Mouse (Mus musculus): ENCODE results near the gene Zfp445. TPM values are rescaled to one million over a fixed set of nuclear protein-coding genes. Genes with fewer than 3 reads are reported as not detected.

Gene Zfp445
- 28.2 and 66.0 TPM in 2 replicates for polyA plus RNA-seq (2014; fragmentation: Nextera tagmentation; extraction: Ambion mirVana)

DNA sequence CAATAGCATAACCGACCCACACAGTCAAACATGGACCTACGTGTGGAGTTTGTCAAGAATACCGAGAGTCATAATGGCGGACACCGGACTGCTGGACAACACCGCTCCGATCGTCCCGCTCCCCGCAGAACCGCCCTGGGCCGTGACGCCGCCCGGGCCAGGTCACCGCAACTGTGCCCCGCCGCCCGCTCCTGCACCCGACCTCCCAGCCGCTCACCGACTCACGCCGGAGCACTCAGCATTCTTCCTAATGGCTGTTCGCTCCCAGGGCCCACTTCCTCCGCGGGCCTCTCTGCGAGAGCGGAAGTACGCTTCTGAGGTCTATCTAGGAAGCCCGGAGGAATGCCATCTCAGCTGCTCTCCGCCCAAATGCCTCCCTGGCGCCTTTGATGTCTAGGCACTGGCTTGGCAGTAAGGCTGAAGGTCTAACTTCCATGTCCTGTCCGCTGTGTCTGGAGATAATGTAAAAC, at the start of gene Zfp445:
Gene Zfp445, minus strand, starts transcription at position 310 of the 470 bp plus-strand sequence.
- WGBS: 1% methylated on average over 34 of the region's 34 CpGs
- H3K4me2 ChIP-seq (replicated peaks; ENCODE audit: low read depth, low read length): peak within 1 kb of the TSS; percentile 62
- no peaks in the 10 kb centered on the region for H3K27me3 ChIP-seq (ENCODE audit: control insufficient read depth, insufficient read depth, low read length)
- H3K4me1 ChIP-seq (ENCODE audit: control insufficient read depth, insufficient read depth, low read length): peaks cover 7% of the 10 kb centered on the region
- peak within 1 kb of the TSS; percentile 89 for H3K4me3 ChIP-seq (ENCODE audit: low read length)
- peak within 1 kb of the TSS; percentile 85 for H3K9ac ChIP-seq (ENCODE audit: low read depth, low read length)
- peak; percentile 94 for ATAC-seq (ENCODE audit: low FRiP score, low TSS enrichment)
- peaks cover 17% of the 10 kb centered on the region for H3K36me3 ChIP-seq (ENCODE audit: control insufficient read depth, insufficient read depth, low read length)
- peak within 1 kb of the TSS; percentile 79 for H3K27ac ChIP-seq (ENCODE audit: low read depth, low read length)
- peaks cover 18% of the 10 kb centered on the region; the same call in 1 of the 2 replicates for H3K9me3 ChIP-seq (ENCODE audit: control insufficient read depth, low read length)

DNA sequence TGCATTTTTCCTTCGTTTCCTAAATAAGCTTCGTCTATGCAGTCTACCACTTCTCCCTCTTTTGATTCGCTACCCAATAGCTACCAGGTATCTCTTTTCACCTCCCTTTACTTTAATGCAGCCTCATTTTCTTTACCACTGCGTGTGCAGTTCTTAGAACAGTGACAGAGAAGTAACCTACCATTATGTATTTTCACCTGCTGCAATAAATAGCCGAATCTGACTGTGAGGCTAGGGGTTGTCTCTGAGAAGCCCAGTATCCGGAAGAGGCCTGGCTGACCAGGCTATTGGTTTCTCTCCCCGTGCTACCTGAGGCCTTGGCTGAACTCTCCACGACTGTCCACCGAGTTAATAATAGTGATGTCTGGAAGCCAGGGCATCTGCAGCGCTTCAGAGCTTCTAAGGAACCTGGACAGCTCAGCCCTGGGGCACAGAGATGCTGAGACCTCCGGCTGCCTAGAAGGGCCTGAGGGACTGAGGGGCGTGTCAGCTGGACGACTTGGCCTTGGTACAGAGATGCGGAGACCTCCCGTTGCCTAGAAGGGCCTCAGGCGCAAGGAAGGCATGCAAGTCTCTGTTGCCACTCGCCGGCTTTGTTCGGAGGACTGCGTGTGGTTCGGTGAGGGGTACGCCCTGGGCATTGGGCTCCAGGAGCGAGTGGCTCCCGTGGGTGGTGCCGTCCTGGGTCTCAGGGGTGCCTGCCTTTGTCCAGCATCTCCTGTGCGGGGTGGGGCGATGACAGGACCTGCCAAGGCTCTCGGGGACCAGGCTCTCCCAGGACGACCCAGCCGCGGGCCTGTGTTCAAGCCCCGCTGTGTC, 37.1 kb upstream of the Zfp445 start:
- Histone ChIP-seq H3K4me1 (ENCODE audit: control insufficient read depth, insufficient read depth, low read length) (no peaks in the 10 kb centered on the region), H3K4me2 (replicated peaks; ENCODE audit: low read depth, low read length) (peak overlapping the region; percentile 79), H3K9me3 (ENCODE audit: control insufficient read depth, low read length) (no peaks in the 10 kb centered on the region), H3K27ac (ENCODE audit: low read depth, low read length) (no peak overlapping the region), H3K36me3 (ENCODE audit: control insufficient read depth, insufficient read depth, low read length) (no peaks in the 10 kb centered on the region), H3K9ac (ENCODE audit: low read depth, low read length) (peak overlapping the region; percentile 73), H3K4me3 (ENCODE audit: low read length) (peak overlapping the region; percentile 66), H3K27me3 (ENCODE audit: control insufficient read depth, insufficient read depth, low read length) (no peaks in the 10 kb centered on the region)
- 12% methylated on average over 32 of the region's 32 CpGs for WGBS
- peak; percentile 100 for ATAC-seq (ENCODE audit: low FRiP score, low TSS enrichment)

DNA sequence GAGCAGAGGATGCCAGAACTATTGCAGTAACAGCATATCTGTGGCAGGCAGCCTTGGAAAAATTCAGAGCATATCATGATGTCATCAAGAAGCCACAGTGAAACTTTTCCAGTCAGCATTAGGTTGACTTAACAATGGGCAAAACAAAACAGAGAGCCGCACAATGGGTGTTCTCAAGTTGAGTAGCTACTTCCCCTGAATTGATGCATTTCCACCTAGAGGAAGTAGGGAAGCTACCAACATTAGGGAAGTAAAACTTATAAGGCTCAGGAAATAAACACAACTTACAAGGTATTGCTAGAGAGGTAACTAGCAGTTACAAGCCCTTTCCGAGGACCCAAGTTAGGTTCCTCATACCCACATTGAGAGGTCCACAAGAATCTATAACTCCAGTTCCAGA, 35.2 kb upstream of the Zfp445 start:
- Histone ChIP-seq H3K27me3 (ENCODE audit: control insufficient read depth, insufficient read depth, low read length) (no peaks in the 10 kb centered on the region), H3K4me2 (replicated peaks; ENCODE audit: low read depth, low read length) (no peak overlapping the region), H3K9ac (ENCODE audit: low read depth, low read length) (no peak overlapping the region), H3K9me3 (ENCODE audit: control insufficient read depth, low read length) (peaks cover 3% of the 10 kb centered on the region; the same call in 1 of the 2 replicates), H3K4me1 (ENCODE audit: control insufficient read depth, insufficient read depth, low read length) (no peaks in the 10 kb centered on the region), H3K36me3 (ENCODE audit: control insufficient read depth, insufficient read depth, low read length) (no peaks in the 10 kb centered on the region), H3K4me3 (ENCODE audit: low read length) (no peak overlapping the region), H3K27ac (ENCODE audit: low read depth, low read length) (no peak overlapping the region)
- 95% methylated on average over 2 of the region's 2 CpGs for WGBS
- ATAC-seq (ENCODE audit: low FRiP score, low TSS enrichment): no peak

DNA sequence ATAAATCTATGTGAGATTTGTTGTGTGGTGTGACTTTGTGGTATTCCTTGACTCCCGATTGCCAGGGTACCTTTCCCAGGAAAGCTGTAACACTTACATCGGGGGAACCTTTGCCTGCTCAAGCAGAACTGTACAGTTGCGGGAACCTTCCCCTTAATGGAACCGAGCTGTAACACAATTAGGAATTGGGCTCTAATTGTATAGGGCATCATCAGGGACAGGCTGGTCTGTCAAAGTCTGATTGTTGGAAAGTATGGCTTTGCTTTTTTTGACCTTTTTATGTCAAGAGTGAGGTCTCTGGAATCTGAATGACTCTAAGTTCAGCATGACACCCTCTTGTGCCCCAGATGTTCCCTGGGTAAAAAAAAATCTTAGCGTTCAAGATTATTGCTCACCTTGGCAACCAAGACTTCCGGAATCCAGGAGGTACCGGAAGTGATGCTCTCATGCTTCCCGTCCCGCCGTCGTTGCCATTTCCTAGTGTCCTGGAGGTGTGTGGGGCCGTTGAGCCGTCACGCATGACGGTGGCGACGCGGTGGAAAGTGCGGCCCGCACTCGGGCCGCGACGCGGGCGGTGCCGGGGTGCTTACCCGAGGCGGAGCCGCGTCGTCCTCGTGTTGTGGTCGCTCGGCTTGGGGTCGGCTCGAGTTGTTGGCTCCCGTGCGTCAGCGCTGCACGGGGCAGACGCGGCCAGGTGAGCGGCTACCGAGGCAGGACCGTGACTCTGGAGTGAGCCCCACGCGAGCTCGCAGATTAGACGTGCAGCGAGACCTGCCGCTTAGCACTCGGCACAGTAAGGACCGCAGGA, 20.8 kb upstream of the Zfp445 start:
- Histone ChIP-seq H3K27me3 (ENCODE audit: control insufficient read depth, insufficient read depth, low read length) (no peaks in the 10 kb centered on the region), H3K36me3 (ENCODE audit: control insufficient read depth, insufficient read depth, low read length) (no peaks in the 10 kb centered on the region; the same call in 1 of the 2 replicates), H3K9me3 (ENCODE audit: control insufficient read depth, low read length) (0 out of 2 replicates have a peak, but pooled peaks cover 3% of the 10 kb centered on the region), H3K27ac (ENCODE audit: low read depth, low read length) (peak overlapping the region; percentile 37; the same call in 1 of the 2 replicates), H3K4me3 (ENCODE audit: low read length) (peak overlapping the region; percentile 82), H3K9ac (ENCODE audit: low read depth, low read length) (peak overlapping the region; percentile 86), H3K4me1 (ENCODE audit: control insufficient read depth, insufficient read depth, low read length) (0 out of 2 replicates have a peak, but pooled peaks cover 2% of the 10 kb centered on the region), H3K4me2 (replicated peaks; ENCODE audit: low read depth, low read length) (peak overlapping the region; percentile 84)
- ATAC-seq (ENCODE audit: low FRiP score, low TSS enrichment): peak; percentile 90
- WGBS: 5% methylated on average over 54 of the region's 54 CpGs

DNA sequence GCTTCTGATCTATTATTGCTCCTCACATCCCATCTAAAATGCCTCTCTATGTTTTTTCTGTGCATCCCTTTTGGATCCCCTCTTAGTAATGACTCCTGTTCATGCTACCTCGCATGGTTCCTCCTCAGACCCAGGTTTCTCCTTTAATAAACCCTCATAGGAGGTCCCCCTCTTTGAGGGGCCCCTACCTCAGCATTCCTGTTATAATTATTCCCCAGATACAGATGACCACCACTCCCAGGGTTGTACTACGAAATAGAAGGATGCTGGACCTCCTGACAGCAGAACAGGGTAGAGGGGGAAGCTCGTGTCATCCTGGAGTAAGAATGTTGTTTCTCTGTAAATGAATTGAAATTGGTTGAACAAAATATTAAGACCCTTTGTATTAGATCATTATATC, 19.6 kb upstream of the Zfp445 start, which contains the start of gene Zkscan7:
Gene Zkscan7, plus strand, starts transcription at position 301 of the 400 bp plus-strand sequence.
- no peak within 1 kb of the TSS for H3K9ac ChIP-seq (ENCODE audit: low read depth, low read length)
- 0 out of 2 replicates have a peak, but pooled peaks cover 2% of the 10 kb centered on the region for H3K4me1 ChIP-seq (ENCODE audit: control insufficient read depth, insufficient read depth, low read length)
- no peaks in the 10 kb centered on the region; the same call in 1 of the 2 replicates for H3K36me3 ChIP-seq (ENCODE audit: control insufficient read depth, insufficient read depth, low read length)
- H3K4me2 ChIP-seq (replicated peaks; ENCODE audit: low read depth, low read length): peak within 1 kb of the TSS; percentile 84
- H3K9me3 ChIP-seq (ENCODE audit: control insufficient read depth, low read length): 0 out of 2 replicates have a peak, but pooled peaks cover 3% of the 10 kb centered on the region
- 89% methylated on average over 3 of the region's 3 CpGs for WGBS
- no peaks in the 10 kb centered on the region for H3K27me3 ChIP-seq (ENCODE audit: control insufficient read depth, insufficient read depth, low read length)
- peak within 1 kb of the TSS; percentile 82 for H3K4me3 ChIP-seq (ENCODE audit: low read length)
- no peak for ATAC-seq (ENCODE audit: low FRiP score, low TSS enrichment)
- no peak within 1 kb of the TSS for H3K27ac ChIP-seq (ENCODE audit: low read depth, low read length)

DNA sequence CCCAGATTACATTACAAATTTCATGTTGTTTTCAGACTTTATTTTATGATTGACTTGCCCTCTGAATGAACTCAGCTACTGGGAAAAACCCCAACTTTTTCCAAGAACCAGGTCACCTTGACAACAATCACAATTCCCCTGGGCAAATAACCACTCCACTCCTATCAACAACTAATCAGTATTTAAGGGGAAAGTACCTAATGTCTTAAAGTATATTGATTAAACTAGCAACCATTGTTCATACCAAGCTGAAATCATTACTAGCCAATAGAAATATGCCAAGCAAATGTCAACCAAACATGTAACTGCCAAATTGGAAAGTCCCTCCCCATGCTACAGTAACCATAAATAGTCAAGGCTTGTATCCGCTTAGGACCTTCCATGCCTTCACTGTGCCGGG, 9.3 kb upstream of the Zfp445 start:
- Histone ChIP-seq H3K27me3 (ENCODE audit: control insufficient read depth, insufficient read depth, low read length) (no peaks in the 10 kb centered on the region), H3K27ac (ENCODE audit: low read depth, low read length) (no peak overlapping the region), H3K9ac (ENCODE audit: low read depth, low read length) (no peak overlapping the region), H3K4me1 (ENCODE audit: control insufficient read depth, insufficient read depth, low read length) (no peaks in the 10 kb centered on the region), H3K36me3 (ENCODE audit: control insufficient read depth, insufficient read depth, low read length) (no peaks in the 10 kb centered on the region), H3K9me3 (ENCODE audit: control insufficient read depth, low read length) (0 out of 2 replicates have a peak, but pooled peaks cover 3% of the 10 kb centered on the region), H3K4me2 (replicated peaks; ENCODE audit: low read depth, low read length) (no peak overlapping the region), H3K4me3 (ENCODE audit: low read length) (no peak overlapping the region)
- 90% methylated on average over 2 of the region's 2 CpGs for WGBS
- ATAC-seq (ENCODE audit: low FRiP score, low TSS enrichment): no peak

DNA sequence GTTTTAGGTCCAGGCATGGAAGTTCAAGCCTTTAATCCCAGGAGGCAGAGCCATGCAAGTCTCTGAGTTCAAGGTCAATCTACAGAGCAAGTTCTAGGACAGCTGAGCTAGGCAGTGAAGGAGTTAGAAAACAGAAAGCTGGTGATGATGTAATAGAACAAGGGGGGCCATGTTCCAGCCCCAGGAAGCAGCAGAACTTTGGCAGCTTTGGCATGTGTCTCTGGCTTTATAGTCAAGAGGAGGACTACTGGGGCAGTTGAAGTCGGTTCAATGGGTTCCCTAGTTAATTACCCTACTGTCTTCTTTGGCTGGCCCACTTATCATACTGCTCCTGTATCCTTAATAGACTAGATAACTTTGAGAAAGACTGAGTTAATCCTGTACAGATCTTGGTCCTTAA, 8.8 kb upstream of the Zfp445 start:
- ATAC-seq (ENCODE audit: low FRiP score, low TSS enrichment): no peak
- Histone ChIP-seq H3K27ac (ENCODE audit: low read depth, low read length) (no peak overlapping the region), H3K4me3 (ENCODE audit: low read length) (no peak overlapping the region), H3K4me1 (ENCODE audit: control insufficient read depth, insufficient read depth, low read length) (no peaks in the 10 kb centered on the region), H3K9ac (ENCODE audit: low read depth, low read length) (no peak overlapping the region), H3K27me3 (ENCODE audit: control insufficient read depth, insufficient read depth, low read length) (no peaks in the 10 kb centered on the region), H3K9me3 (ENCODE audit: control insufficient read depth, low read length) (0 out of 2 replicates have a peak, but pooled peaks cover 3% of the 10 kb centered on the region), H3K4me2 (replicated peaks; ENCODE audit: low read depth, low read length) (no peak overlapping the region), H3K36me3 (ENCODE audit: control insufficient read depth, insufficient read depth, low read length) (no peaks in the 10 kb centered on the region)
- 59% methylated on average over 1 of the region's 1 CpGs for WGBS

DNA sequence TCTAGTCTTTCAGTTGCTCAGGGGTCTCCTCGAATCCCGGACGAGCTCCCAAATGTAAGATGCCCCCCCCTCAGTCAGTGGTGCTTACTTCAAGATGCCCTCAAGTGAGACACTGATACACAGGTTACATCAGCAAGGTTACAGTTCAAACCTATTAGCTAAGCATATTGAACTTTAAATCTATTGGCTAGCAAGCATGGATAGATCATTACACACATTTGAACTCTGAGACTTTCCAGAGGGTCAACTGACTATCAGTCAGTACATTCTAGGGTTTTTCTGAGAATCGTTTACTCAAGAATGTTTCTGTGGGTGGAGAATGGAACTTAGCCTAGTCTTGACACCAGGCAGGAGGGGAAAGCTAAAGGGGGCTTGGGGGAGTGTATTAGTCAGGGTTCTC, 6.8 kb upstream of the Zfp445 start:
- Histone ChIP-seq H3K36me3 (ENCODE audit: control insufficient read depth, insufficient read depth, low read length) (no peaks in the 10 kb centered on the region), H3K27me3 (ENCODE audit: control insufficient read depth, insufficient read depth, low read length) (no peaks in the 10 kb centered on the region), H3K4me1 (ENCODE audit: control insufficient read depth, insufficient read depth, low read length) (no peaks in the 10 kb centered on the region), H3K27ac (ENCODE audit: low read depth, low read length) (no peak overlapping the region), H3K9ac (ENCODE audit: low read depth, low read length) (no peak overlapping the region), H3K4me2 (replicated peaks; ENCODE audit: low read depth, low read length) (no peak overlapping the region), H3K9me3 (ENCODE audit: control insufficient read depth, low read length) (0 out of 2 replicates have a peak, but pooled peaks cover 3% of the 10 kb centered on the region), H3K4me3 (ENCODE audit: low read length) (no peak overlapping the region)
- WGBS: 87% methylated on average over 4 of the region's 4 CpGs
- no peak for ATAC-seq (ENCODE audit: low FRiP score, low TSS enrichment)
